Mouse (Mus musculus) limb, embryonic 14.5 days (tissue): Measurements from ENCODE around the gene Cobll1. TPM values are rescaled to one million over a fixed set of nuclear protein-coding genes. Genes with fewer than 3 reads are reported as not detected.

Source experiments
- ATAC-seq: fragments of 200-750 bp; cut with Nextera tagmentation; 2 replicates; pipeline ENCODE4 v1.8.0; 2017; ENCODE audit warnings: low read depth, moderate number of reproducible peaks, moderate TSS enrichment; ENCODE audit not compliant: low FRiP score
- DNase-seq: peaks from one replicate; pipeline ENCODE4 v3.0.0-alpha.2; 2015; ENCODE audit warnings: low spot score
- H3K27ac ChIP-seq: fragments of 300-500 bp; sonication (generic); replicated peaks from 2 replicates; pipeline ENCODE4 v1.5.1; 2014; ENCODE audit warnings: low read depth, mild to moderate bottlenecking, low read length, moderate library complexity, mixed read lengths
- H3K27me3 ChIP-seq: fragments of 300-500 bp; sonication (generic); 2 replicates; pipeline ENCODE4 v1.6.1; 2014; ENCODE audit warnings: low read length, mixed read lengths; ENCODE audit not compliant: control insufficient read depth, insufficient read depth
- H3K36me3 ChIP-seq: fragments of 300-500 bp; sonication (generic); 2 replicates; pipeline ENCODE4 v1.6.1; 2014; ENCODE audit warnings: mild to moderate bottlenecking, low read length, moderate library complexity, mixed read lengths; ENCODE audit not compliant: control insufficient read depth, insufficient read depth
- H3K4me1 ChIP-seq: fragments of 300-500 bp; sonication (generic); 2 replicates; pipeline ENCODE4 v1.6.1; 2014; ENCODE audit warnings: antibody characterized with exemption, low read length, mixed read lengths; ENCODE audit not compliant: control insufficient read depth, insufficient read depth
- H3K4me2 ChIP-seq: fragments of 300-500 bp; sonication (generic); replicated peaks from 2 replicates; pipeline ENCODE4 v1.6.1; 2014; ENCODE audit warnings: low read depth, mild to moderate bottlenecking, low read length, moderate library complexity; ENCODE audit not compliant: severe bottlenecking
- H3K4me3 ChIP-seq: fragments of 300-500 bp; sonication (generic); replicated peaks from 2 replicates; pipeline ENCODE4 v1.5.1; 2014; ENCODE audit warnings: low read length
- H3K9ac ChIP-seq: fragments of 300-500 bp; sonication (generic); 2 replicates; pipeline ENCODE4 v1.6.1; 2014; ENCODE audit warnings: mild to moderate bottlenecking, low read depth, low read length, moderate library complexity; ENCODE audit not compliant: severe bottlenecking
- H3K9me3 ChIP-seq: fragments of 300-500 bp; sonication (generic); 2 replicates; pipeline ENCODE4 v1.6.1; 2016; ENCODE audit warnings: low read length; ENCODE audit not compliant: control insufficient read depth
- POLR2A ChIP-seq: fragments of 200-500 bp; IDR thresholded peaks from 2 replicates; pipeline ENCODE4 v1.8.0; 2012; ENCODE audit warnings: inconsistent platforms, mild to moderate bottlenecking, moderate library complexity, borderline replicate concordance; ENCODE audit not compliant: insufficient read depth, insufficient read length; ENCODE audit errors: extremely low read depth
- WGBS: fragments of 180-500 bp; shearing (Covaris S2); extraction: QIAGEN DNeasy Blood & Tissue Kit; methylation state at CpG from one replicate; pipeline ENCODE4 v1.1.7; 2014; 5-methylcytosine and 5-hydroxymethylcytosine counted together
- polyA plus RNA-seq, 2 experiments: library from polyadenylated mRNA; depleted of rRNA in 1 of 2; stranded (reverse) in 1 of 2; unstranded in 1 of 2; fragments of >200 nt; fragmentation: Nextera tagmentation in 1 of 2; extraction: Ambion mirVana in 1 of 2; gene quantifications; 2 replicates each; pipeline versions ENCODE4 v1.2.1 to v1.2.3; 2012 to 2014

The Cobll1 gene
- polyA plus RNA-seq, 2 experiments = 3.1 to 5.1 TPM

GRCm38 (mm10) chr2:65187652-65188051, 51.6 kb downstream of the Cobll1 start:
- DNase-seq (no peak), ATAC-seq (no peak)
- Histone ChIP-seq H3K27me3 (no peaks in the 10 kb centered on the region), H3K27ac (no peak overlapping the region), H3K36me3 (no peaks in the 10 kb centered on the region), H3K4me2 (no peak overlapping the region), H3K9me3 (no peaks in the 10 kb centered on the region), H3K4me1 (peaks cover 5% of the 10 kb centered on the region; the same call in 1 of the 2 replicates), H3K9ac (no peak overlapping the region), H3K4me3 (no peak overlapping the region)
- no peak for TF ChIP-seq POLR2A

GRCm38 (mm10) chr2:65187164-65187563, 52.0 kb downstream of the Cobll1 start:
- Histone ChIP-seq H3K4me1 (peaks cover 5% of the 10 kb centered on the region; the same call in 1 of the 2 replicates), H3K9ac (no peak overlapping the region), H3K4me2 (no peak overlapping the region), H3K27me3 (no peaks in the 10 kb centered on the region), H3K4me3 (no peak overlapping the region), H3K27ac (no peak overlapping the region), H3K9me3 (no peaks in the 10 kb centered on the region), H3K36me3 (no peaks in the 10 kb centered on the region)
- no peak for DNase-seq
- no peak for TF ChIP-seq POLR2A
- no peak for ATAC-seq
- WGBS = 76% methylated on average over 3 of the region's 3 CpGs

- no peak for ATAC-seq
- Histone ChIP-seq H3K4me3 (no peak overlapping the region), H3K27me3 (no peaks in the 10 kb centered on the region), H3K27ac (no peak overlapping the region), H3K36me3 (no peaks in the 10 kb centered on the region), H3K9me3 (no peaks in the 10 kb centered on the region), H3K9ac (no peak overlapping the region), H3K4me2 (no peak overlapping the region), H3K4me1 (no peaks in the 10 kb centered on the region)
- TF ChIP-seq POLR2A = no peak
- 61% methylated on average over 2 of the region's 2 CpGs for WGBS
- no peak for DNase-seq
Measured at GRCm38 (mm10) chr2:65182747-65183146, 56.5 kb downstream of the Cobll1 start.

GRCm38 (mm10) chr2:65181736-65182135, 57.5 kb downstream of the Cobll1 start:
- ATAC-seq (no peak), DNase-seq (no peak)
- Histone ChIP-seq H3K4me2 (no peak overlapping the region), H3K36me3 (no peaks in the 10 kb centered on the region), H3K4me1 (no peaks in the 10 kb centered on the region), H3K27me3 (no peaks in the 10 kb centered on the region), H3K4me3 (no peak overlapping the region), H3K9ac (no peak overlapping the region), H3K9me3 (no peaks in the 10 kb centered on the region), H3K27ac (no peak overlapping the region)
- 80% methylated on average over 8 of the region's 8 CpGs for WGBS
- TF ChIP-seq POLR2A = no peak

- TF ChIP-seq POLR2A = no peak
- Histone ChIP-seq H3K27me3 (no peaks in the 10 kb centered on the region), H3K4me3 (no peak overlapping the region), H3K4me1 (peaks cover 5% of the 10 kb centered on the region; the same call in 1 of the 2 replicates), H3K36me3 (no peaks in the 10 kb centered on the region), H3K27ac (no peak overlapping the region), H3K9ac (no peak overlapping the region), H3K4me2 (no peak overlapping the region), H3K9me3 (no peaks in the 10 kb centered on the region)
- WGBS = 38% methylated on average over 9 of the region's 9 CpGs
- ATAC-seq (no peak), DNase-seq (no peak)
Measured at GRCm38 (mm10) chr2:65181066-65181716, 58.0 kb downstream of the Cobll1 start.

- Histone ChIP-seq H3K27ac (no peak overlapping the region), H3K9me3 (no peaks in the 10 kb centered on the region), H3K9ac (no peak overlapping the region), H3K27me3 (no peaks in the 10 kb centered on the region), H3K4me1 (peaks cover 13% of the 10 kb centered on the region), H3K36me3 (no peaks in the 10 kb centered on the region), H3K4me2 (no peak overlapping the region), H3K4me3 (no peak overlapping the region)
- no peak for DNase-seq
- 21% methylated on average over 5 of the region's 5 CpGs for WGBS
- TF ChIP-seq POLR2A = no peak
- no peak for ATAC-seq
Measured at GRCm38 (mm10) chr2:65175645-65176044, 63.6 kb downstream of the Cobll1 start.
